3 mouse cellular contexts compared by ENCODE assay signal in the genomic region with DNA sequence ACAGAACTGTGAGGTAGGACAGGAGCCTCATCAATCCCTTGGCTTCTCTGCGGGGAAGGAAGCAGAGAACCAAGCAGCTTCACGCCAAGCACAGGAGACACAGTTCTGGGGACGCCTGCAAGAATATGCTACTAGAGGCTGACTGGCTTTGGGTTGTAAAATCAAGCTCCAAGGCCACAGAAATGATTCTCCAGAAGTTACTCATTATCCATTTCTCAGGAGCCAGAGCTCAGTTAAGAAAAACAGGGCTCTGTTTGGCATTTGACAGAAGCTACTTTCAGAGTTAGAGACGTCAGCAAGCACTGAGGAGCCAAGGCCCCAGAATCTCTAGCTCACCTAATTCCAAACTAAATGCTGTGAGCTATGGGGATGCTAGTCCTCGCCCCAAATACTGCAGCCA.
"Had no signal": no experiment of that assay in that cellular context is flagged by ENCODE, and none has a peak within 500 bp of the region (broad histone marks: within the 10 kb centered on the region; RNA-seq: fewer than 3 reads in every experiment).

No protein-coding gene starts in this region.

- DNase-seq: lung, postnatal 14 days; right cerebral cortex, postnatal 14 days; thymus, postnatal 4 days had no signal
